Mouse (Mus musculus): Measurements from ENCODE around the gene Lyrm7. TPM values are rescaled to one million over a fixed set of nuclear protein-coding genes. Genes with fewer than 3 reads are reported as not detected.
"Not testable (repeated sequence)": the region's sequence is repeated elsewhere in the genome, so short reads cannot be mapped to it uniquely, and the experiment has no call there.

The Lyrm7 gene
- total RNA-seq, 2 experiments from 2014 or later = 26.2 to 27.2 TPM

- DNase-seq (ENCODE audit: low spot score in 2 of 2) = no peak
- intact Hi-C loops (cut with DNase I) = loop anchor here (2.0 to 10.0 kb wide), 2 partner anchors 73 to 295 kb away; partner anchors contain the start of gene Cdc42se2
Observed at GRCm38 (mm10) chr11:54859322-54860165, 1.2 kb downstream of the Lyrm7 start.

GRCm38 (mm10) chr11:54858880-54859279 lies 1.8 kb downstream of the Lyrm7 start:
- DNase-seq (ENCODE audit: low spot score in 2 of 2); intact Hi-C loops (cut with DNase I): not testable (repeated sequence)

DNA sequence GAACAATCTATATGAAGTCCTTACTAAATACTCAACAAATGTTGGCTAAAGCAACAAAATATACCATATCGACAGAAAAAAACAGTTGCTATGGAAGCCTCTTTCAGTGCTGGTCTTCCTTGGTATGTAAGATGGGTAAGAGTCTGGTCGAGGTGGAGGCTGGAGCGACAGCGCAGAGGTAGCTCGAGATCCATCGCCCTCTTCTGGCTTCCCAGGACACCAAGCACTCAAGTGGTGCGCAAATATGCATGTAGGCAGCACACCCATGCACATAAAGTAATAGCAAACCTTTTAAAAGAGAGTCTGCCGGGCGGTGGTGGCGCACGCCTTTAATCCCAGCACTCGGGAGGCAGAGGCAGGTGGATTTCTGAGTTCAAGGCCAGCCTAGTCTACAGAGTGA lies 9.1 kb downstream of the Lyrm7 start:
- intact Hi-C loops (cut with DNase I) = no loop called here
- no peak for DNase-seq (ENCODE audit: low spot score in 2 of 2)

DNA sequence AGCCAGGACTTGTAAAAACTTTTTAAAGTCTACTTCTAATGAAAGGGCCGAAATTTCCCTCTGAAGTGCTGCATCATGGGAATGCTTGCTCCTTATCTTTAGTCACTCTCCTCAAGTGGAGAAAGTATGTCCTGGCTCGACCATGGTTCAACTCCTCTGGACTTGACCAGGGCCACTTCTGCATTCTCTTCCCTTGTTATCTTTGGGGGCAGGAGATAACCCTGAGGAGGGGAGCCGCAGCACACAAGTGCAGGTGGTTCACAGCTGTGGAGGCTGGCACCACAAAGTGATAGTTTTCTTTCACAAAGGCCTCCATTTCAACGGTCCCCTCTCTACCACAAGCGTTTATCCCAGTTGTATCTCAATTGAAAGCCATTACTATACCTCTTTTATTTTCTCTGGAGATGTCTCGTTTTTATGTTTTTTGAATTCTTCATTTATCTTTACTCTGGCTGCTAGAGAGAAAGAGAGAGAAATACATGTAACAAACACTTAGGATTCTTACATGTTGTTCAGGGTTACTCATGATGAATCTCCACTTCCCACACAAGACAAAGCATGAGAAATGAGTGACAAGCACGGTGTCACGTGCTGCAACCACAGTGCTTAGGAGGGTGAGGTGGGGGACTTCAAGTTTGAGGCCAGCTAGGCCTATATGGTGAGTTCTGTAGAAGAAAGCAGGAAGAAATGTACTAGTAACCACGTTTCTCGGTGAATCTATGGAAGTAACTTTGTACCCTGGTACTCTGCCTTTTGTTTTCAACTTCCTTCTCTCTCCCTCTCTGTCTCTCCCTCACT lies 10.6 kb downstream of the Lyrm7 start:
- intact Hi-C loops (cut with DNase I) = loop anchor here (5.0 kb wide), 1 partner anchor 148 kb away; no protein-coding TSS in a partner anchor
- no peak for DNase-seq (ENCODE audit: low spot score in 2 of 2)

DNA sequence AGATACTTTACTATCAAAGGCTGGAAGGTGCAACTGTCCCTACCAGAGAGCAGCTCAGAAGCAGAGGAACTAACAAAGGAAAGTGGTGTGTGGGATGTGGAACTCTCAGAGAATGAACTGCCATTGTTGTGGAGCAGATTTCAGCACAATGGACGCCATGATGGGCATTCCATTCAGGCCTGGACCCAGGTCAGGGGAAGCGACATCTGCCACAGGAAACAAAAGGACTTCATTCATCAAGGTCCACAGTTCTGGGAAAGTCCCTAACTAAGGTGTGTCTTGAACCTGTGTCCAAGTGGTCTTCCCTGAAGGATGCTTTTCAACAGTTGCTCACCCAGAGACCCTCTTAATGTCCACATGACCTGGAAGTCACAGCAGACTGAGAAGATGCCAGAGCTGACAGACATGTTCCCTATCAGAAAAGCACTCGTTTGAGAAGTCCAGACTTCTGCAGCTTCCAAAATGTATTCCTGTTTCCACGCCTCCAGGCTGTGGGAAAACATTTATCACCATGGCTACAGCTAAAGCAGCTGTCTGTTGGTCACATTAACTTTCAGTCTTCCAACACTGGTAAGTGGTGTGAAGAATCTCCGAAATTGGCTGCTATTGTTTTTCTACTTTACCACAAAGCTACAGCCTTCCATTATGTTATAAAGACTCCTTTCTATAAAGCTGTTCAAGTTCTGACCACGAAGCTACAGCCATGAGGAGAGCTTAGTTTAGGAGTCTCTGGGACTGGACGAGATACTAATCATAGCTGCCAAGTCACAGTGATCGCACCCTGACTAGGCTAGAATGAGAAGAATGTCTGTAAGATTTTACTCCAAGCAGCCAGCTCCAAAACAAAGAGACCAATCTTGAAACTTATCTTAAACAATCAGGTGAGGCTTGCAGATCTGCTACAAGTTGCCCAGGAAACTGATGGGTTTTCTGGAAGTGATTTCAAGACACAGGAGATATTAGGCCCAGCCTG lies 15.0 kb downstream of the Lyrm7 start:
- peak; percentile 51 to 75 for DNase-seq (ENCODE audit: low spot score in 2 of 2)
- intact Hi-C loops (cut with DNase I) = loop anchor here (5.0 kb wide), 1 partner anchor 143 kb away; no protein-coding TSS in a partner anchor

DNA sequence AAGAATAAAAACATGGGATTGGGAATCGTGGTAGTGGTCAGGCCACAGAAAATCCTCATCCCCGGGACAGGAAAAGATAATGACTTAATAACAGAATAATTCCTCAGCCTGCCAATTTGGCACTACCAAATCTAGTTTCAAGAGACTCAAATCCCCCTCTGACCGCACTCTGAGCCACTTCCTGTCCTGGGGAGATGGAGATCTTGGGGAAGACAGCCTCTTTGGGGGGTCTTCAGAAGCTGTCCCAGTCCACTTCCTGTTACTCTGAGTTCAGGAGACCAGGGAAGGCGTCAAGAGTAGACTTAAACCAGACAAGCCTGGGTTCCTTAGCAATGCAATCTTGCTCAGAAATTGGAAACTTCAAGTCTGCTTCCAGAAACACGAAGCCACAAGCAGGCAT lies 15.8 kb downstream of the Lyrm7 start:
- intact Hi-C loops (cut with DNase I) = loop anchor here (5.0 kb wide), 1 partner anchor 143 kb away; no protein-coding TSS in a partner anchor
- DNase-seq (ENCODE audit: low spot score in 2 of 2) = no peak

DNA sequence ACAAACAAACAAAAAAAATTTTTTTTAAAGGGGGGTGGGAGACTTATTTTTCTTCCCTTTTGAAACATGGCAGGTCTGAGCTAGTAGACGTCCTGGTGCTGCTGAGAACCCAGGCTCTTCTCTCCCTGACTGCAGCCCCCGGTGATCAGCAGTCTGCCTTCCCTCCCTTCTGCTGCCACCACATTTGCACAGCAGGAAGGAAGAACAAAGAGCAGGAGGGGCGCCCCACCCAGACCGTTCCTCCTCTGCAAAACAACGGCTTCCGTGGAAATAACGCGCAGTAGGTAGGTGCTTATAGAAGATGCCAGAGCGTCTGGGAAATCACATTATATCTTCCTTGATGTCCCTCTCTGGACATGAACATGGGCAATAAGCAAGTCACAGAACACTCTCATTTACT lies 16.3 kb downstream of the Lyrm7 start:
- intact Hi-C loops (cut with DNase I) = no loop called here
- no peak for DNase-seq (ENCODE audit: low spot score in 2 of 2)

DNA sequence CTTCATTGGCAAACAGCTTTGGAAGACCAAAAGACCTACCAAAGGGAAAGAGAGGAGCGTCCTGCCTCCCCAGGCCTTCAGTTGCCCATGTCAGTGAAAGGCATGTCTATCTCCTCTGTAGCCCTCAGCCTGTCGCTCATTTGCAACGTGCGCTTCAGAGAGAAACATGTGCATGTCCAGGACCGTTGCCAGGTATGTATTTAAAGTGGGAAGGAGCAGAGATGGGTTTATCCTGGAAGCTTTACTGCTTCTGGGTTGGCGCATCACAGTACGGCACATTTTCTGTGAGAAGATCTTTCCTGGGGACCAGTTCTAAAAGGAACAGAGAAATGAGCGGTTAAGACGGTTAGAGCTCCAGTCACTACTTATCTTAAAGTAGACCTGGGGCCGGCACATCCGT lies 19.8 kb downstream of the Lyrm7 start:
- intact Hi-C loops (cut with DNase I) = no loop called here
- DNase-seq (ENCODE audit: low spot score in 2 of 2) = peak in 1 of 2 experiments; percentile 65

- no peak for DNase-seq (ENCODE audit: low spot score in 2 of 2)
- intact Hi-C loops (cut with DNase I) = no loop called here
Observed at GRCm38 (mm10) chr11:54839696-54840095, 21.0 kb downstream of the Lyrm7 start.

DNA sequence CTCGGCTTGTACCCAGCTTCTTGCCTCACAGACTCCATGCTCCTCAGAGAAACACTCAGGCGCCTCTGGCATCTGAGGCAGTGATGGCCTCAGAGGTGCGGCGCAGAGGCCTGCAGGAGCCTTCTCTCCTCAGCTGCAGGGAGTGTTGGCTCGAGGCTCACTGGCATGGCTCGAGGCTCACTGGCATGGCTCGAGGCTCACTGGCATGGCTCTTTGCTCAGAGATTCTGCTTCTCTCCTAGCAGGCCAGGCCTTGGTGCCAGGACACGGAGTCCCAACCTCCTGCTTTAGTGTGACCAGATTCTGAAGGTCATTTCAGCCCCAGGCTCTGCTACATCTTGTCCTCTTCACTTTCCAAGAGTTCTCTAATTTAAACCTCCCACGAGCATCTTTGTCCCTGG lies 24.6 kb downstream of the Lyrm7 start:
- DNase-seq (ENCODE audit: low spot score in 2 of 2) = no peak
- intact Hi-C loops (cut with DNase I) = no loop called here

DNA sequence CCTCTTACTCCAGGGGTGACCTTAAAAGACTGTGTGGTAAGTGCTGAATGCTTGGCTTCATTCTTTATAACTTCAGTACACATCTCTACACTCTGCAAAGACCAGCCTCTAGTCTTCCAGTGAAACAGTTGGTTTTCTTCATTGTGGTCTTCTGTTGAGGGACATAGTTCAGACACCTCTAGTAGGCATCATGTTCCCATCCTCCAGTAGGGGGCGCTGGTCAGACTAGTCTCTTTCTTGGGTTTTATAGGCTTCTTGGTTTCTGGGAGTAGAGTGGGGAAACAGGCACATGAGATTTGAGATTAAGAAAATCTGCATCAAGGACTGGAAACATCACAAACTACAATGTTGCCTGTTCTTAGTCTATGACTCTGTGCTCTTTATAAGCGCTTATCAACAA lies 26.1 kb downstream of the Lyrm7 start:
- DNase-seq (ENCODE audit: low spot score in 2 of 2) = no peak
- intact Hi-C loops (cut with DNase I) = loop anchor here (1.0 to 5.0 kb wide), 2 partner anchors 29 to 107 kb away; no protein-coding TSS in a partner anchor

GRCm38 (mm10) chr11:54833833-54834232 lies 26.9 kb downstream of the Lyrm7 start:
- intact Hi-C loops (cut with DNase I) = loop anchor here (1.0 to 5.0 kb wide), 3 partner anchors 29 to 107 kb away; no protein-coding TSS in a partner anchor
- DNase-seq (ENCODE audit: low spot score in 2 of 2) = peak; percentile 75 to 97

- intact Hi-C loops (cut with DNase I) = no loop called here
- DNase-seq (ENCODE audit: low spot score in 2 of 2) = no peak
Observed at GRCm38 (mm10) chr11:54826819-54827218, 33.9 kb downstream of the Lyrm7 start.

- intact Hi-C loops (cut with DNase I) = no loop called here
- no peak for DNase-seq (ENCODE audit: low spot score in 2 of 2)
Observed at GRCm38 (mm10) chr11:54825774-54826173, 34.9 kb downstream of the Lyrm7 start.

- intact Hi-C loops (cut with DNase I) = no loop called here
- DNase-seq (ENCODE audit: low spot score in 2 of 2) = peak; percentile 35 to 81
Observed at GRCm38 (mm10) chr11:54823467-54823866, 37.2 kb downstream of the Lyrm7 start.

DNA sequence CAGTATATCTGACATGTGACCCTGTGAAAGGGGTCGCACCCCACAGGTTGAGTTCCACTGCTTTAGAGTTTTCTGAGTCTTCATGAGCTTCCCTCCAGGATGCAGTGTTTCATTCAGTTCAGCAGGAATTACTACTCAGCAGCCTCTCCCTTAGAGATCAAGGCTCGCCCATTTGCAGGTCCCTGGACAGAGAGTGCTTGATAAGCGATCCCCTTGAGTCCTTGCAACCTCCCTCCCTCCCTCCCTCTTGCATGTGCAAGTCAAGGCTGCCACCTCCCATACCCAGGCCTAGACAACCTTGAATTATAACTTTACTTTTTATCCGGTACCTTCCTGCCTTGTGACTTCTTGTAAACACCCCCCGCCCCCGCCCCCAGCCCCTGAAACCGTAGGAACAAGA lies 41.2 kb downstream of the Lyrm7 start:
- DNase-seq (ENCODE audit: low spot score in 2 of 2) = no peak
- intact Hi-C loops (cut with DNase I) = no loop called here

- intact Hi-C loops (cut with DNase I) = no loop called here
- no peak for DNase-seq (ENCODE audit: low spot score in 2 of 2)
Observed at GRCm38 (mm10) chr11:54817449-54817848, 43.3 kb downstream of the Lyrm7 start.

DNA sequence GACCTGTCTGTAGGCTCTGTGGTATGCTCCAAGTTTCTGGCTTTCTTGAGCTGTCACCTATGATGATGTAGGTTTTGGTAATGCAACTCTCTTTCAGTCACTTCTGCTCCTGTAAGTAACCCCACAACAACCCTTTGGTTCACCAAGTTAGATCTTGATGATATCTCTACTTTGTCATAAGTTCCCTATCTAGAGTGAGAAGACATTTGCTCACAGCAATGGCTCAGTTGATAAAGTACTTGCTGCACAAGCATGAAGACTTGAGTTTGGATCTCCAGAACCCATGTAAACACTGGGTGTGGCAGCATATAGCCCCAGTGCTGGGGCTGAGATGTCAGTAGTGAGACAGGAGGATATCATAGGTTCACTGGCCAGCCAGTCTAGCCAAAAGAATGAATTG lies 45.1 kb downstream of the Lyrm7 start:
- no peak for DNase-seq (ENCODE audit: low spot score in 2 of 2)
- intact Hi-C loops (cut with DNase I) = no loop called here

- intact Hi-C loops (cut with DNase I) = no loop called here
- peak; percentile 57 to 78 for DNase-seq (ENCODE audit: low spot score in 2 of 2)
Observed at GRCm38 (mm10) chr11:54812812-54813516, 47.8 kb downstream of the Lyrm7 start.

All from left cerebral cortex, postnatal 25 days (tissue).